Mouse (Mus musculus) kidney, postnatal 0 days (tissue): Measurements from ENCODE around the gene Arhgap9. TPM values are rescaled to one million over a fixed set of nuclear protein-coding genes. Genes with fewer than 3 reads are reported as not detected.
A peak's percentile ranks its signal among the peaks of the same experiment; 100 is the strongest.

ENCODE experiments used
- ATAC-seq: fragments of 200-750 bp; cut with Nextera tagmentation; replicated peaks from 2 replicates; pipeline ENCODE4 v1.8.0; 2017; ENCODE audit warnings: low read depth, moderate number of reproducible peaks, moderate TSS enrichment, moderate library complexity; ENCODE audit not compliant: low FRiP score
- DNase-seq: peaks from one replicate; pipeline ENCODE4 v3.0.0-alpha.2; 2016; ENCODE audit warnings: low spot score
- H3K27ac ChIP-seq: fragments of 300-500 bp; sonication (generic); 2 replicates; pipeline ENCODE4 v1.5.1; 2014; ENCODE audit warnings: mild to moderate bottlenecking
- H3K27me3 ChIP-seq: fragments of 300-500 bp; sonication (generic); 2 replicates; pipeline ENCODE4 v1.6.1; 2014; ENCODE audit warnings: low read length, mixed read lengths; ENCODE audit not compliant: insufficient read depth
- H3K36me3 ChIP-seq: fragments of 300-500 bp; sonication (generic); 2 replicates; pipeline ENCODE4 v1.6.1; 2014; ENCODE audit warnings: low read length, mixed read lengths; ENCODE audit not compliant: insufficient read depth
- H3K4me1 ChIP-seq: fragments of 300-500 bp; sonication (generic); replicated peaks from 2 replicates; pipeline ENCODE4 v1.6.1; 2014; ENCODE audit warnings: antibody characterized with exemption, low read length, mixed read lengths; ENCODE audit not compliant: insufficient read depth
- H3K4me2 ChIP-seq: fragments of 300-500 bp; sonication (generic); 2 replicates; pipeline ENCODE4 v1.6.1; 2014; ENCODE audit warnings: mild to moderate bottlenecking, low read length, moderate library complexity, mixed read lengths
- H3K4me3 ChIP-seq: fragments of 300-500 bp; sonication (generic); replicated peaks from 2 replicates; pipeline ENCODE4 v1.5.1; 2014; ENCODE audit warnings: low read depth, low read length
- H3K9ac ChIP-seq: fragments of 300-500 bp; sonication (generic); 2 replicates; pipeline ENCODE4 v1.6.1; 2014; ENCODE audit warnings: low read depth, low read length
- H3K9me3 ChIP-seq: fragments of 300-500 bp; sonication (generic); replicated peaks from 2 replicates; pipeline ENCODE4 v1.6.1; 2016; ENCODE audit warnings: low read length, inconsistent platforms, mixed read lengths
- CTCF ChIP-seq: IDR thresholded peaks from 2 replicates; pipeline ENCODE4 v1.5.1; 2016; ENCODE audit warnings: antibody characterized with exemption, low read depth, mild to moderate bottlenecking, moderate library complexity
- WGBS: fragments of 180-500 bp; shearing (Covaris S2); extraction: QIAGEN DNeasy Blood & Tissue Kit; methylation state at CpG from one replicate; pipeline ENCODE4 v1.1.7; 2014; 5-methylcytosine and 5-hydroxymethylcytosine counted together
- polyA plus RNA-seq: library from polyadenylated mRNA; unstranded; fragments of >200 nt; fragmentation: Nextera tagmentation; extraction: Ambion mirVana; gene quantifications from 2 replicates; pipeline ENCODE4 v1.2.1, GENCODE M21; 2015

Arhgap9 gene
- polyA plus RNA-seq, 1 experiment from 2014 or later = 3.8 TPM

DNA sequence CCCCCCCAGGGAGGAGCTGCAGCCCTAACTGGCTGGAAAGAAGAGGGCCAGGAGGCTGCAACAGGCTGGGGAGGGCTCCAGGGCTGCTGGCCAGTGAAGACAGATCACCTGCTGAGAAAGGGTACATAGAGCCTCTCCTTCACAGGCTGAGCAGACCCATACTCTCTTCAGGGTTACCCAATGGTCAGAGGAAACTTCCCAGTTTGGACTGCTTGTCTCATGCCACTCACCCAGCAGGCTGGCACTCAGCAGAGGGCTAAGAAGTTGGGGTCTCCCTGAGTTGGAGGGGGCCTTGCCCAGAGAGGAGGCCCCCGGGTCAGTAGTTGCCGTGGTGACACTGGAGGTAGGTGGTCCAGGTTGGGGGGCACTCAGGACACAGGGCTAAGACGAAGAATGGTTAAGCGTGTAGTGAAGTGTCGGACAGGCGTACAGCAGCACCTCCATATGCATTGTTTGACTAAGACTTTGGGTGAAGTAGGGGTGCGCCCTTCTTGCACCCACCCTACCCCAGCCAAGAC is 37.6 kb upstream of the Arhgap9 start:
- ATAC-seq (no peak), DNase-seq (no peak)
- Histone ChIP-seq H3K9me3 (no peaks in the 10 kb centered on the region), H3K27me3 (no peaks in the 10 kb centered on the region), H3K9ac (0 out of 2 replicates have a peak overlapping the region, but pooled peaks have one; percentile 23), H3K4me2 (no peak overlapping the region), H3K4me1 (peaks cover 17% of the 10 kb centered on the region), H3K36me3 (peaks cover 49% of the 10 kb centered on the region), H3K4me3 (no peak overlapping the region), H3K27ac (no peak overlapping the region)
- WGBS = 91% methylated on average over 7 of the region's 7 CpGs
- no peak for TF ChIP-seq CTCF

DNA sequence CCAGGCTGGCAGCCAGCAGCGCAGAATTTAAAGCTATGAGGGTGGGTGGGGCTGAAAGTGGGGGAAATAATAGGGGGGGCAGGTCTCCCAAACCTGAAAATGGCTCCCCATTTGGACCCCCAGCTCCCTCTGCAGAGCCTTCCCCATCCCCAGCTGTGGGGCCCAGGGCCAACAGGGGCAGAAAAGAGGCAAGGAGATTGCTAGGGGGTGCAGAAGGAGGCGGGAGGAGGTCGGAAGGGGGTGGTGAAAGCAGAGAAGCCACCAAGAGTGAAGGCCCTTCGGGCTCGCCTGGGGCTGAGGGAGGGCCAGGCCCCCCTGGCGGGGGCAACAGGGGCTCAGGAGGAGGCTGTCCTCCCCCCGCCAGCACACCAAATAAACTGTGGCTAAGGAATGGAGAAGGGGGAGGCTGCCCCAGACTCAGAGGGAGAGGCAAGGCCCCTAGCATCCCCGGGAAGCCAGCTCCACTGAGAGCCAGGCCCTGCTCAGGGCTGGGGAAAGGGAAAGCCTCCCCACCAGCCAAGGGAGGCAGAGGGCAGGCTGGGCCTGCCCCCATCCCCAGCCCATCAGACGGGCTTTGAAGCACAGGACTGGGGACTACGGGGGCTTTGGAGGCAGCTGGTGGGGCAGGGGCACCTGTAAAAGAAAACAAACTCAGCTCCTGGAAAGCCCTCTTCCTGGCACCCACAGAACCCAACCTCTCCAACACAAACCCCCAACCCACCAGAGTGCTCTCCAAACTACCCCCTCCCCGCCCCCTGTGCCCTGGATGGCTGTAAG is 36.9 kb upstream of the Arhgap9 start:
- WGBS = 76% methylated on average over 10 of the region's 11 CpGs
- TF ChIP-seq CTCF = no peak
- DNase-seq = no peak
- Histone ChIP-seq H3K4me2 (no peak overlapping the region), H3K9ac (no peak overlapping the region), H3K4me3 (no peak overlapping the region), H3K27me3 (no peaks in the 10 kb centered on the region), H3K36me3 (peaks cover 45% of the 10 kb centered on the region), H3K9me3 (no peaks in the 10 kb centered on the region), H3K27ac (no peak overlapping the region), H3K4me1 (peaks cover 20% of the 10 kb centered on the region)
- ATAC-seq = no peak

DNA sequence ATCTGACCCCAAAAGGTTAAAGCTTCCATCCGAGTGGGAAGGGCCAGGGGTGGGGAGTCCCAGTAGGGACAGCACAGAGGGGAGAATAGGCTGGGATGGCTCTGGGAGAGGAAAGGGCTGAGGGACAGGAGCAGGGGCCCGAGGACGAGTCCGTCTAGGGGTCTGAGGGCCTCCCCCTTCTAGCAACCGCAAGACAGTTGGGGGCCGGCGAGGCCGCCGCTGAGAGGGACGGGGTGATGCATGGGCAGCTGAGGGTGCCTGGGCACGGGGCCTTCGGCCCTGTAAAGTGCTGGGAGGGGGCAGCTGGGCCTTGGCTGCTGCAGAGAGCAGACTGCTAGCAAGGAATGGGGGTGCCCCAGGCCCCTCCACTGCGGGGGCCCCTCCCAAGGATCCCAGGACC is 36.1 kb upstream of the Arhgap9 start:
- H3K27me3 ChIP-seq = no peaks in the 10 kb centered on the region
- H3K36me3 ChIP-seq = peaks cover 45% of the 10 kb centered on the region
- H3K27ac ChIP-seq = no peak overlapping the region
- no peak for TF ChIP-seq CTCF
- peaks cover 21% of the 10 kb centered on the region for H3K4me1 ChIP-seq
- WGBS = 72% methylated on average over 13 of the region's 13 CpGs
- H3K9ac ChIP-seq = no peak overlapping the region
- H3K9me3 ChIP-seq = no peaks in the 10 kb centered on the region
- DNase-seq (no peak), ATAC-seq (no peak)
- no peak overlapping the region for H3K4me3 ChIP-seq
- no peak overlapping the region for H3K4me2 ChIP-seq

DNA sequence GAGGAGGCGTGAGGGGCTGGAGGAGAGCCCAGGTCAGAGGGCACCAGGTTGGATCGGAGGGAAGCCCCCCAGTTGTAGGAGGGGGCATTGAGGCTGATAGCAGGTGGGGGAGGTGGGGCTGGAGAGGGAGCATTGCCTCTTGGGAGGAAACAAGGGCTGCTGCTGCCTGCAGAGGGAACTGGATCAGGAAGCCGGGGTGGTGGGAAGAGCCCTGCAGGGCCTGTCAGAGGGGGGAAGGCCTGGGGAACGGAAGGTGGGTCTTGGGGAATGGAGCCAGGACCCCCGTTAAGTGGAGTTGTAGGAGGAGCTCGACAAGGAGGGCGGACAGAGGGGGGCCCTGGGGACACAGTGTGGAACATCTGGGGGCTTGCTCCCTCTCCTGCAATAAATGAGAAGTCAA is 35.6 kb upstream of the Arhgap9 start:
- Histone ChIP-seq H3K27ac (no peak overlapping the region), H3K36me3 (peaks cover 41% of the 10 kb centered on the region)
- 61% methylated on average over 7 of the region's 7 CpGs for WGBS

DNA sequence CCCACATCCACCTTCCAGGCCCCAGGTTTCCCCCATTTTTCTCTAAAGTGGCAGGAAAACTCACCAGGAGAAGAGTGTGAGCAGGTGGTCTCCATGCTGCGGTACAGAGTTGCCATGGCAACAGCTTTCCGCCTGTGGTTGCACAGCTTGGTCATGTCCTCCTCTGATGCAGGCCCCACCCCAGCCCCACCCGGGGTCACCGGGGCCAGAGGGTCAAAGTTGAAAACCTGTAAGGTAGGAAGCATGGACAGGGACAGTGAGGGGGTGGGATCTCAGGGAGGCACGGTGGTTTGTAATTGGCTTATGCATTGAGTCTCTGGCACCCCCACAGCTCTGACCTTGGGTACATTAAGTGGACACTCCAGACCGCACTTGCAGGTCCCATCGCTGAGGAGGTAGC is 35.0 kb upstream of the Arhgap9 start:
- Histone ChIP-seq H3K4me3 (no peak overlapping the region), H3K9me3 (no peaks in the 10 kb centered on the region), H3K27ac (no peak overlapping the region), H3K4me1 (peaks cover 21% of the 10 kb centered on the region), H3K36me3 (peaks cover 38% of the 10 kb centered on the region), H3K4me2 (peak overlapping the region; percentile 90; the same call in 1 of the 2 replicates), H3K27me3 (no peaks in the 10 kb centered on the region), H3K9ac (no peak overlapping the region)
- no peak for TF ChIP-seq CTCF
- WGBS = 48% methylated on average over 7 of the region's 7 CpGs
- ATAC-seq (no peak), DNase-seq (no peak)

More for the DNA sequence above, 35.6 kb upstream of the Arhgap9 start:
- no peak overlapping the region for H3K4me3 ChIP-seq
- no peaks in the 10 kb centered on the region for H3K9me3 ChIP-seq
- peaks cover 21% of the 10 kb centered on the region for H3K4me1 ChIP-seq
- ATAC-seq (no peak), DNase-seq (no peak)
- peak overlapping the region; percentile 18; the same call in 1 of the 2 replicates for H3K4me2 ChIP-seq
- H3K27me3 ChIP-seq = no peaks in the 10 kb centered on the region
- no peak overlapping the region for H3K9ac ChIP-seq
- TF ChIP-seq CTCF = no peak

DNA sequence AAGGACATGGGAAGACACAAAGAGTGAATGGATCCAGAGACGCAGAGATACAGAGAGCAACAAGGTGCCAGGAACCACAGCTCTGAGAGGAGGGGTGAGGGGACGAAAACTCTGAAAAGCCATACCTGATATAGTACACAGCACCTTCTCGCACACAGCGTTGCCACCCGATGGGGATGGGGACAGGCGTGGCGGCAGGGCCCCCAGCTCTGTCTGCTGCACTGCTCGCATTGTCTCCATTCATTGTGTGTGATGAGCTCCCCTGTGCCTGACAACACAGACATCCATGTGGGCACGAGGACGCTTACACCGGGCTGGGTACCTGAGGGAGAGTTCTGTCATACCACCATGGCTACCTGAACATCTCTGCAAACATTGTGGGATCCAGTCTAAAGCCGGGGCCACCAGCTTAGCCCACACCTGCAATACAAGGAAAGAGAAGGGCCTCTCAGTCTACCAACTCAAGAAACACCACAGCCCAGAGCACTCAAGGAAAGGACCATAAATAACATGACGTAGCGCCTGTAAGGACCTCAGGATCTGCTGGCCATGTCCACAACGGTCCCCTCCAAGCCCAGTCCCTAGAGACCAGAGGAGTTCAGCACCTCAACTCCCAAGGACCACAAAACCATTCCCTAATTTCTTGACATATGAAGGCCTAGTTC is 34.4 kb upstream of the Arhgap9 start:
- H3K9ac ChIP-seq = peak overlapping the region; percentile 76
- no peaks in the 10 kb centered on the region for H3K27me3 ChIP-seq
- DNase-seq = no peak
- peaks cover 28% of the 10 kb centered on the region for H3K4me1 ChIP-seq
- H3K4me3 ChIP-seq = peak overlapping the region; percentile 71
- no peak for TF ChIP-seq CTCF
- peaks cover 31% of the 10 kb centered on the region for H3K36me3 ChIP-seq
- H3K9me3 ChIP-seq = no peaks in the 10 kb centered on the region
- peak overlapping the region; percentile 90 for H3K4me2 ChIP-seq
- H3K27ac ChIP-seq = peak overlapping the region; percentile 99
- 59% methylated on average over 15 of the region's 15 CpGs for WGBS
- ATAC-seq = no peak
